Mouse (Mus musculus) right cerebral cortex, adult 2 months (tissue): Measurements from ENCODE around the gene Sema3g.

Source experiments
- DNase-seq, 2 experiments: peaks; one replicate each; pipeline ENCODE4 v3.0.0; 2021 to 2022; ENCODE audit warnings: low spot score in 2 of 2

The Sema3g gene

DNA sequence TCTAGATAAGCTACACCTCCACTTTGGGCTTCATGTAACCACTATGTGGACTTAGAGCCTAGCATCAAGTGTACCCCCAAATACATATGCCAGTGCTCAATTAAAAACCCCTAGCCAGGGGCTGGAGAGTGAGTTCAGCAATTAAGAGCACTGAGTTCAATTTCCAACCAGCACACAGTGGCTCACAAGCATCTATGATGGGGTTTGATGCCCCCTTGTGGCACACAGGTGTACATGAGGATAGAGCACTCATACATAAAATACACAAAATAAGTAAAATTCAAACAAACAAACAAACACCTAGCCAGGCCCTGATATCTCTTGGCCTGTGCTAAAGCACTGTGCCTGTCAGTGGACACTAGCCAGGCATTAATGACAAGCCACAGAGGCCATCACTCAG lies 21.7 kb upstream of the Sema3g start:
- DNase-seq, result no peak

DNA sequence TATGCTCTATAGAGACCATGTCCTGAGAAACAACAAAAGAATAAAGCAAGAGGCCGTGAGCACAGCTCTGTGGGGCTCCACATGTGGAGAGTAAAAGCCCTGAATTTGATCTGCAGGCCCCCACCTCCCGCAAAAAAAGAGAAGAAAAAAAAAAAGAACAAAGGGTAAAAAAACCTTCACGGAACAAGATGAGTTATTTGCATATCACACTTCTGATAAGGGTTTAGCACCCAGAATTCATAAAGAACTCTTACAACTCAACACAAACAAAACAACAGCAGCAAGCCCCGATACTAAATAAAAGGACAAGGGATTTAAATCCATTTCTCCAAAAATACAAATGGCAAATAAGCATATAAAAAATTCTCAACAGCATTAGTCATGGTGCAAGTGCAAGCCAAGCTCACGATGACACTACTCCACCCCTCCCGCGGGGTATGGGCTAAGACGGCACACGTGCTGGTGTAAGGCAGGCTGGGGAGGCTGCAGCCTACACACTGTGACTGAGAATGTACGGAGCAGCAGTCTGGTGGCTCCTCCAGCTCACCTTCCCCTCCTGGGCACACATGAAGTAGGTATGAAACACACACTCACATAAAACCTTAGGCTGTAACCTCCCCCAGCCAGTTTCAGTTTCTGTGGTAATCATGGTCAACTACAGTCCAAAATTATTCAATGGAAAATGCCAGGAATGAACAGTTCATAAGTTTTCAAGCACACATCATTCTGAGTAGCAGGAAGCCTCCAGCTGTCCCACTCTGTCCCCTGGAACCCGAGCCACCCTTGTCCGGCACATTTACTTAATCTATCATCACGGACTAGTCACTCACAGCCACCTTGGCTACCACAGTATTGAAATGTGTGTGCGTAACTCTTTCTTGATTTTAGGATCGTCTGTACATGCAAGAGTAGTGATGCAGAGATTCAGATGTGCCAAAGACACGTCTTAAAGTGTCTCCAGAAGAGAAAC lies 19.8 kb upstream of the Sema3g start:
- peak; percentile 64 to 67 for DNase-seq

DNA sequence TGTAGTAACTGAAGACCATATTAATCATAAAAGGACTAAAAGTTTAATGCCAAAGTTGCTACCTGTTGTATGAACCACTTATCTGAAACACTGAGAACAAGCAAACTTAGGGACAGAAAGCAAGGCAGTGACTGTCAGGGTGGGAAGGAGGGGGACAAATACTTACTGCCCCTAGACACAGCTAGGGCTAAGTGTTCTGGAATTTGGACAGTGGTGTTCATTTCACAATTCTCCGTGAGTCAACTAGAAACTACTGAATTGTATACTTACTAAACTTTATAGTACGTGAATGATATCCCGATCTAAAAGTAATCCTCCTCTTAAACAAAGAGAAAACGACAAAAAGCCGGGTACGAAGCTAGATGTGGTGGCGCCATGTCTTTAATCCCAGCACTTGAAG lies 18.1 kb upstream of the Sema3g start:
- no peak for DNase-seq

DNA sequence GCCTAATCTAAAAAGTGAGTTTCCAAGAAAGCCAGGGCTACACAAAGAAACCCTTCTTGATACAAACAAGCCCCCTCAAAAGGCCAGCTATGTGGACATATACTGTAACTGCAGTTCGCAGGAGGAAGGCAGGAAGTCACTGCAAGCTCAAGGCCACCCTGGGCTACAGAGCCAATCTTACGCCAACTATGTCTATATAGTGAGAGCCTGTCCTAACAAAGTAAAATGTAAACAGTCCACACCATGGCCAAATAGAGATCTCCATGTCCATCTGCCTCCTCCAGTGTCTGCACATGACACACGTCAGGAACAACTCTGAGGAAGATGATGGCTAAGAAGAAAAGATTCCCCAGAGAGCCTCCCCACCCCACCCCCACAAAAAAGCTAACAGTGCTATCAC lies 17.6 kb upstream of the Sema3g start:
- no peak for DNase-seq

DNA sequence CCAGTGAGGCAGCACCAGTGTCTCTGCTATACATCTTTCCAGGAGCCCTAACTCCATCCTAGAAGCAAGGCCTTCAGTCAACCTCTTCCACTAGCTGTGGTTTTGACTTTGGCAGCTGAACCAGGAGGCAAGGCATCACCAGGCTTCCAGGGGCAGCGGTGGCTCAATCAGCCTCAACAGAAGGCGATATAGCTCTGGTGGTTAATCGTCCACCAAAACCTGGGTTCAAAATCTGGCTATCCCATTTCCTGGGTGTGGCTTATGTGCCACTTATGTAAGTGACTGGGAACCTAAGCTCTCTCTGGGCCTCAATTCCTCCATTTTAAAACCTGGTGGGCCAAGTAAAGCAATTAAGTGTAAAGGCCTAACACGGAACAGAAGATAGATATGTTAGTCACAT lies 12.8 kb upstream of the Sema3g start:
- DNase-seq, result no peak

DNA sequence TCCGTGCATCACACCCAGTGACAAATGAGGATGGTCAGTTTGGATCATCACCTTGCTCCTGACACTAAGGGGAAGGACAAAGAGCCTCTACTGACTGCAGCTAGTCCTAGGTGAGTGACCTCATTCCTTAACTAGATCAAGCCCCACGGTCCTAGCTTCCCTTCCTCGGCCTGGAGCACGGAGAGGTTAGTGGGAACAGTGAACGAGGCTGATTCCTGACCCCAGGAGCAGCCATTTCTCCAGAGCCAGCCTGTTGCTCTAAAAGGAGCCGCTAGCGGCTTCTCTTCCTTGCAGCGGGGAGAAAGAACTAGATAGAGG lies 12.5 kb upstream of the Sema3g start:
- no peak for DNase-seq

DNA sequence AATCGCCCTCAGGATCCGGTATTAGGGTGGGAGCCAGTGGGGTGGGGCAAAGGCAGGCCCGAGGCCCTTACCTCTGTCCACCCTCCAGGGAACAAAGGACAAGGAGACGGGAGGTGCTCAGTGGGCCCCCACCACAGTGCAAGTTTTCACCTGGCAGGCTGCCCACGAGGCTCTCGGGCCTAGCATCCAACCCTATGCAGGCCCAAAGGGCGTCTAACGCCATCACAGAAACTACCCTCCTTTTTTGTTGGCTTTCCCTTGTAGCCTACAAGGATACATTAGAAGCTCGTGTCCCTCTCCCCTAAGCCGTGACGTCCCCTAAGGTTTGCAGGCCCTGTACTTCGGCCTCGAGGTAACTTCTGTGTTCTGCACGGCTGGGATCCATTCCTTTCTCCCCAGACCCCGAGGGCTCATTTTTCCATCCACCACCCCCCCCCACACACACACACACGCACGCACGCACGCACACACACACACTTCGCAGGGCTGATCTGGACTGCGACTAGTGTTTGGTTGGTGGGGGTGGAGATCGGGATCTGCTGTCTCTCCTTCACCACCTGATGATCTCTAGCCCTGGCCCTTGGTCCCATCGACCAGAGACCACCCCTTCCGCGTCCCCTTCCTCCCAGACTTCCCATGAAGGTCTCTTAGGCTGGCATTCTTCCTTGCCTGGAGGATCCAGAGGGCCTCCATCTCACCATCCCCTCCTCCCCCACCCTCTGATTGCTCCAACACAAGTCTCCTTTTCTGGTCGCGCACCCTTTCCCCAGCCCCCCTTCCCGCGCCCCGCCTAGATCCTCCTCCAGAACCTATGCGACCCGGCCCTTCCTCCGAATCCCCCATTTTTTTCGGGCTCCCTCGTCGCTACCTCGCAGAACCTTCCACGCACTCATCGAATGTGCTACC lies 11.8 kb upstream of the Sema3g start:
- peak; percentile 34 to 49 for DNase-seq

DNA sequence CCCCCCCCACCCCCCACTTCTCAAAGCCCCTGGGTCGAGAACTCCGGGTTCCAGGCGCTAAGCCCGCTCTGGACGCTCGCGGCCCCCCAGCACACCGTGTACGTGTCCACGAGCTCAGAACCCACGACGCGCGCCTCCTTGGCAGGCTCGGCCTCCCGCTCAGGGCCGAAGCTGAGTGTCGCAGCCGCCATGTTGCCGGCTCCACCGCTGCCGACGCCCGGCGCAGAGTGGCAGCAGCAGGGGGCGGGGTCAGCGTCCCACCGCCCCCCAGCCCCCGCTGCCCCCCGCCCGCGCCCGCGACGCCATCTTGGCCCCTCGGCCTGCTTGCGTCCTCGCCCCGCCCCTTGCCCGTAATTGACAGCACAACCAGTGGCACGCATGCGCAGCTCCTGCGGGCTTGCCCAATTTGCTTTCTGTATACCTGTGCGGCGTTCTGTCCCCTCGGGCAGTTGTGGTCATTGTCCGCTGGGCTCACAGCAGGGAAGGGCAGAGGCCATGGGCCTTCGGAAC lies 11.1 kb upstream of the Sema3g start:
- DNase-seq, result peak; percentile 92 to 96

DNA sequence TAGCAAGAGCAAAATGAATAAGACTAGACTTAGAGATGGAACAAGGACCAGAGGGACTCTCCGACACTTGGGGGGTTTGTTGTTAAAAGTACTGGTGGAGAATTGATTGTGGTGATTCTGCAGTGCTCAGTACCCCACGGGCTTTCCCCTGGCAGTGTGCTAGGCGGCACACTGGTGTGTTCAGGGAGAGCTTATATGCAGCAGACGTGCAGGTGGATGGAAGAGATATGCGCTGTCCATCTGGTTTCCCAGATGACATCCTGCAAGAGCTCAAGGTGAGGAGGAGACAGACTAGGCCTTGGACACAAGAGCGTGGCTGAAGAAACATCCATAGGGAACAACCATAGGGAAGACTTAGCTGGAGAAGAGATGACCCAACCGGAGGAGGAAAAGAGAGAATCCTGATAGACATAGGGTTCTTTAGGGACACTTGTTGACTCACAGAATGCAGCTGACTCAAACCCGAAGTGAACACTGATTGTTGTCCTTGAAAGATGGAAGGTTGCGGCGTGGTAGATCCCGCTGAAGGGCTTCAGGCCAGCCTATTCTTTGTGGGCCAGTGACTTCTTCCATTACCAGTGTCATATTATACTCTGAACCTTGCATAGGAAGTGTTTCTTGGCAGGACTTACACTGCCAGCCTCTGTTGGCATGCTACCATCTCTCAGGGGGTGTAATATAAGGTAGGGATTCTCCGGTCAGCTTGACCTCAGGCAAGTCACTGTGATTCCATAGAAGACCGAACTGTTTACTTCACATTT lies 10.4 kb upstream of the Sema3g start:
- peak in 1 of 2 experiments; percentile 36 for DNase-seq

DNA sequence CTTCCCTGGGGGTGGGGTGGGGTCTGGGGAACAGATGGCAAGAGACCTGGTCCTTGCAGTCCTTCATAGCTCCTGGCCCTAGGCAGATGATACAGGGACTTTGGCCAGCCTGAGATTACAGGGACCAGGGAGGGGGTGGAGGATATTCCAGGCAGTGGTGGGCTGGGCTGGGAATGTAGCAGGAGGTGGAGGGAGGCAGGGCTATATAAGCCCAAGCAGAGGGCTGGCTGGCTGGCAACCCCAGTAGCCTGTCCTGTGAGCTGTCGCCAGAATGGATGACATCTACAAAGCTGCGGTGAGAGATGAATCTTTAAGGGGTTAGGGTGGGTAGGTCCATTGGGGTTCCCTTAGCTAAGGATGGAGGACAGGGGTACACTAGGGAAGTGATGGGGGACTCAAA lies 9.6 kb upstream of the Sema3g start, which contains the start of gene Tnnc1:
TSS of gene Tnnc1 (plus strand) at position 229 of the 400 bp plus-strand sequence.
- DNase-seq, result no peak

DNA sequence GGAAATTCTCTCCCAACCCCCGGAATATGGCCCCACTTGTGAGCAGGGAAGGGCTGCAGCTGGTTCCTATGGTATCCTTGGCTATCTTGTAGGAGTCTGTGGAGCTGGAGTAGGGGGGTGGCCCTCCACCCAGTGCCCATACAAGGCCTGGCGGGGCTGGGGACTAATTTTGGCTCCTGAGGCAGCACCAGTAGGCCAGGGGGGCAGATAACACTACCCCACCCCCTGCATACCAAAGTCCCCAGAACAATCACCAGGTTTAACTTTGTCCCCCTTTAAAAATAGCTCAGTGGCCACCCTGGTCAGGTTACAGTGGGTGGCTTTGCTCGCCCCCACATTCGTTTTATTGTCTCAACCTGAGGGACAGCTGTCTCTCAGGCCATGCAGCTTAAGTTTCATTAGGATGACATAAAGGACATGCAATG lies 8.5 kb upstream of the Sema3g start:
- DNase-seq, result no peak

DNA sequence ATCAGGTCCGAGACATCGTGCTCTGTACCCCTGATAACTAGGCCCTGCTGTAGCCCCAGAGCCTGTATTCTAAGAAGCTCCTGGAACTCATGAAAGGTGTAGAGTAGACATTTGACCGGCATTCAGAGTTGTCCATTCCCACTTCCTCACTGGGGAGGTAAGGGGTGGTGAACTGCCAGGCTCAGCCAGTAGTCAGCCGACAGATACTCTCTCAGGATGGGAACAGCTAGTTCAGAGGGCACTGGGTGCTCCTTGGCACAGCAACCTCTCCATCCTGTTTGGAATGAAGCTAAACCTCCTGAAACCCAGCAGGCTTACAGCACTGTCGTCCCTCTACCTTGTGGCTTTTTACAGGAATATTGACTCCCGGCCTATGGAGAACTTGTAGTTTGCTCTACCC lies 5.8 kb upstream of the Sema3g start:
- no peak for DNase-seq

DNA sequence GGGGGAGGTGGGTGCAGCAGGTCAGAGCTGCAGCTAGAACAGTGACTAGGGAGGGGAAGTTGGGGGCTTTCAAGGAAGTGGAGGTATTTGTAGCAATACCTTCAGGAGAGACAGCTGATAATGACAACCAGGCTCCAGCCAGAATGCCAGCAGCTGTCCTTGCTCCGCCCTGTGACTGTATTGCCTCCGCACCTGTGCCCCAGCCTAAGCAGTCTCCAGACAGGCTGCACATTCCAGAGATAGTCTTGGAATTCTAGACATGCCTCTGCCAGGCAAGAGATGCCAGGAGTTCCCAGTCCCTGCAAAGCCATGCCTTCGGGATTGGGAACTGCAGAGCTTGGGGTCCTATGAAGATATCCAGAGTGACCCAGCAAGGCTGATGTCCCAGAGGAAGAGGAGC lies 5.2 kb upstream of the Sema3g start:
- no peak for DNase-seq

DNA sequence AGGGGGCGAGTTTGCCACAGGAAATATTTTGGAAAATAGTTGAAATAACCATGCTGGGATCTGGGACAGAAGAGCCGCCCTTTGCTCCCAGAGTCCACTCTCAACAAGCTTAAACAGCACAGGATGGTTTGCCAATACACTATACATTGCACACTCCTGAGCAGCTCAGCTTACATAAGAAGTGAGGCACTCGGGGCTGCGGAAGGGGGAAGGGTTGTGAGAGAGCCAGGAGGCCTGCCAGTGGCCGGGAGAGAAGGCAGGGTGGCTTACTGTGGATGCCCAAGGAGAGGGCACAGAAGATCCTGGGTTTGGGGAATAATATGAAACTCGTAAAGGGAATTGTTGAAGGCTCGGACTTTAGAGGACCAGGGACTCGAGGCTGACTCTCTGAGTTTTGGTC lies 3.8 kb upstream of the Sema3g start:
- DNase-seq, result no peak

DNA sequence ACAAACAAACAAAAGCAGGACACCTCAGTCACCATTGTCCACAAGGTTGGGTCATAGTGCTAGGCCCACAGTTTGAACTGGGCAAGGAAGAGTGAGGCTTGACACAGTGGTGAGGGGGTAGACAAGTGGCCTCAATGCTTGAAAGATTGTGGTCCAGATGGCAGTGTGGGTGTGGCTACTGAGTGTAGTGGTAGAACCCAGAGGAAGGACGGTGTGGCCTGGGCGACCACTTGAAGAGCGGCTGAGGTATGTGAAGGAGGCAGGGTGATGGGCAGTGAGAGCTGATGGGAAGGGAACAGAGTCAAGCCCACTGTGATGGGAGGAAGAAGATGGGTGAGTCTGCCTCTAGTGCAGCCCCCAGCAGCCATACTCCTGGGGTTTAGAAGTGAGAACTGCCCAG lies 3.0 kb upstream of the Sema3g start:
- DNase-seq, result no peak

DNA sequence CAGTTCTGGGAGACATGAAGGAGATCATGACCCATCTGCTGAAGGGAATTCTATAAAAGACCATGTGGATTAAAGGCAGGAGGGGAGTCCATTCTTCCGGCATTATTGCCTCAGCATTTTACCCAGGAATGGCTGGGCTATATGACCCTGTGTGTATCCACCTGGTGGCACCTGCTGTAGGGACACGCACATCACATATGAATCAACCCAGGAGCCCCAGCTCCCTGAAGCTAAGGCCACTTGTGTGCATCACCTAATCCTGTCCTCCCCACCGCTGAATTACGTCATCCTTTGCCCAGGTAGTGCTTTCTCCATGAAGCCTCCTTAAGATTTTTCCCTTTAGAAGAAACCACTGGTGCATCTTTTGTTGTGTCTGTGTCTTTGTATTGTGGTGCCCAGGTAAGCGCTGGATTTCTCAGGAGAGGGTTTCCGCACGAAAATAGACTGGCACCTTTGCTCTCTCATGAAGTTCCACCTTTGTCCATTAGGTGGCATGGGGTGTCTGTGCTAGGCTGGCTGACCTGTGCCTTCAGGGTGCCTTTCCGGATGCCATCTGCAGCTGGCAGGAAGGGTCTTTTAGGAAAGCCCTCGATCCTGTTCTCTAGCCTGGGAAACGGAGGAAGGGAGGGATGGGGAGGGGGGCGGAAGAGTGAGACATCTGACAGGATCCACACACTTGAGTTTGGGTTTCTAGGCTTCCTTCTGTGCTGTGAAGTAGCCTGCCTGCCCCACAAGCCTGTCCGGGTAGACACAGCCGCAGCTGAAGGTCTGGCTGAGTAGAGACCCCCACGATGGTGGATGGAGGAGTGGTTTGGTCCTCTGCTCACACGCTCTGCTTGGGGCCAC lies 2.3 kb upstream of the Sema3g start:
- DNase-seq, result peak; percentile 56 to 70

DNA sequence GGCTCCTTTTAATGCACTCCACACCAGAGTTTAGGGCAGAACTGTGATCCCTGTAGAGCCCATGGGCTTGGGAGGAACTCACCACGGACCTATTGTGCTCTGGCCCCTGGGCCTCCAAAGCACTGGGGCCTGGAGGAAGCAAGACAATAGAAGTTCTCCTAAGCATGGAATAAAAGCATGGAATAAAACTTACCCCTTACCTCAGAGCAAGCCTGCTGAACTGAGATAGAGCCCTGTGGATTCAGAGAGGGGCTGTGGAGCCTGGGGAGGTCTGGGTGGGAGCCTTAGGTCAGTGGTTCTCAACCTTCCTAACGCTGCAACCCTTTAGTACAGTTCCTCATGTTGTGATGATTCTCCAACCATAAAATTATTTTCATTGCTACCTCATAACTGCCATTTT lies 814 bp upstream of the Sema3g start, which contains the start of gene Nisch:
TSS of gene Nisch (minus strand) at position 101 of the 400 bp plus-strand sequence.
- no peak for DNase-seq

DNA sequence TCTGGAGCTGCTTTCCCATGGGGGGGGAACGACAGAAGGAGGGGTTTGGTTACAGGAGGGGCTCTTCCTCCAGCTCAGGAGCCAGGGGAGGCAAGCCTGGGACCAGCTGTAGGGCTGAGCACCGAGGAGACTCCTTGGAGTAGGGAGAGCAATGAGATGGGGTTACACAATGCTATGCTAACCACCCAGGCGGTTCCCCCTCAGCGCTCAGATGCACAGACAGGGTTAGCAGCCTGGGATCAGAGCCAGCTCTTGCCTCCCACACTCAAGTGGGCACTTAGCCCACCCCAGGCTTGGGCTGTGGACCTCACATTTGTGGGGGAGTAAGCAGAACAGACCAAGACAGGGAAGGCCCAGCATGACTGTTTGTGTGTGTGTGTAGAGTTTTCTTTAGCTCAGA lies 9.3 kb downstream of the Sema3g start:
- DNase-seq, result peak; percentile 52 to 59

DNA sequence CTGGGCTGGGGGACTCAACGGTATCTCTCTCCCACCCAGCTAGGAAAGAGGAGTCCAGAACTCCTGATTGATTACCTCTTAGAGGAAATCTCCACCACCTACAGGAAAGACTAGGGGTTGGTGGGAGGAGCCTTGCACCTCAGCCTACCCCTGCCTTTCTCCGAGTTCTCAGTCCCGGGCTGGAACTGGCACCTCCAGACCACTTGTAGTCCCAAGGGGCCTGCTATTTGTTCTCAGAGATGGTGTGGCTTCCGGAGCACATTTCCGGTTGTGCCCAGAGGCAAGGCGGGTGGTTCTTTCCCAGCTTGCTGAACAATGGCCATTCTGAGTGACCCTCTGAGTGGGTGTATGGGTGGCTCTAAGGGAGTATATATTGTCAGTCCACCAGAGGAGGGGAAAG lies 10.6 kb downstream of the Sema3g start:
- DNase-seq, result no peak

DNA sequence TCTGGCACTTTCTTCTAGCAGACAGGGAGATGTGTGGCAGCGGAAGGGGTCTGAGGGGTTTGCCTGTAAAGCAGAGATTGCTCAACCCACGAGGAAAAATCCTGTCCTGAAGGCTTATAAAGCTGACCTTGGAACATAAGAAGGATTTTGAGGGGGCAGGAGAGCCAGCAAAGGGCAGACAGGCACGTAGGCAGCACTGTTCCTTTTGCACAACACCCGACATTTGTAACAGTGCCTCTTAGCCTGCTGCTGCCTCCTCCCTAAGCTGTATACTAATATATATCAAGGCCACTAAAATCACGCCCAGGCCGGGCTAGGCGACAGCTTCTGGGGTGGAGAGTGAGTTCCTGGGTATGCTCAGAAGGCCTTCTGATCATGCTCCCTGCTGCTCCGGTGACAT lies 12.8 kb downstream of the Sema3g start:
- no peak for DNase-seq
